Mouse (Mus musculus) midbrain, embryonic 11.5 days (tissue): ENCODE measurements around the gene Jam3. TPM values are rescaled to one million over a fixed set of nuclear protein-coding genes. Genes with fewer than 3 reads are reported as not detected.

Experiments
- ATAC-seq: fragments of 200-750 bp; cut with Nextera tagmentation; 2 replicates; pipeline ENCODE4 v1.8.0; 2017; ENCODE audit warnings: moderate TSS enrichment, moderate library complexity; ENCODE audit not compliant: low FRiP score
- DNase-seq: peaks from one replicate; pipeline ENCODE4 v3.0.0; 2015; ENCODE audit warnings: low spot score; ENCODE audit errors: missing footprints
- H3K27ac ChIP-seq: fragments of 300-500 bp; sonication (generic); 2 replicates; pipeline ENCODE4 v1.5.1; 2014; ENCODE audit warnings: low read depth, low read length
- H3K27me3 ChIP-seq: fragments of 300-500 bp; sonication (generic); 2 replicates; pipeline ENCODE4 v1.6.1; 2014; ENCODE audit warnings: mild to moderate bottlenecking, low read length, moderate library complexity, mixed read lengths; ENCODE audit not compliant: control insufficient read depth, insufficient read depth
- H3K36me3 ChIP-seq: fragments of 300-500 bp; sonication (generic); 2 replicates; pipeline ENCODE4 v1.6.1; 2014; ENCODE audit warnings: mild to moderate bottlenecking, low read length, moderate library complexity, mixed read lengths; ENCODE audit not compliant: control insufficient read depth, insufficient read depth
- H3K4me1 ChIP-seq: fragments of 300-500 bp; sonication (generic); 2 replicates; pipeline ENCODE4 v1.6.1; 2014; ENCODE audit warnings: low read length; ENCODE audit not compliant: control insufficient read depth, insufficient read depth
- H3K4me2 ChIP-seq: fragments of 300-500 bp; sonication (generic); 2 replicates; pipeline ENCODE4 v1.6.1; 2014; ENCODE audit warnings: mild to moderate bottlenecking, moderate library complexity
- H3K4me3 ChIP-seq: fragments of 300-500 bp; sonication (generic); 2 replicates; pipeline ENCODE4 v1.5.1; 2014; ENCODE audit warnings: low read depth, low read length
- H3K9ac ChIP-seq: fragments of 300-500 bp; sonication (generic); 2 replicates; pipeline ENCODE4 v1.6.1; 2014; ENCODE audit warnings: low read length
- H3K9me3 ChIP-seq: fragments of 300-500 bp; sonication (generic); 2 replicates; pipeline ENCODE4 v1.6.1; 2016; ENCODE audit warnings: low read length; ENCODE audit not compliant: control insufficient read depth
- WGBS: fragments of 180-500 bp; shearing (Covaris S2); extraction: QIAGEN DNeasy Blood & Tissue Kit; methylation state at CpG from one replicate; pipeline ENCODE4 v1.1.7; 2014; 5-methylcytosine and 5-hydroxymethylcytosine counted together
- polyA plus RNA-seq: library from polyadenylated mRNA; unstranded; fragments of >200 nt; fragmentation: Nextera tagmentation; extraction: Ambion mirVana; gene quantifications from 2 replicates; pipeline ENCODE4 v1.2.1, GENCODE M21; 2014

The Jam3 gene
- polyA plus RNA-seq, 1 experiment from 2014 or later, result 171 TPM

GRCm38 (mm10) chr9:27121254-27121653, 34.0 kb downstream of the Jam3 start:
- Histone ChIP-seq H3K9ac (no peak overlapping the region), H3K36me3 (no peaks in the 10 kb centered on the region), H3K9me3 (no peaks in the 10 kb centered on the region), H3K4me3 (no peak overlapping the region), H3K4me2 (no peak overlapping the region), H3K4me1 (no peaks in the 10 kb centered on the region; the same call in 1 of the 2 replicates), H3K27me3 (no peaks in the 10 kb centered on the region), H3K27ac (no peak overlapping the region)
- DNase-seq, result no peak
- ATAC-seq, result no peak
- whole genome bisulfite sequencing, result 91% methylated on average over 9 of the region's 9 CpGs

GRCm38 (mm10) chr9:27111756-27112155, 43.5 kb downstream of the Jam3 start:
- no peak for DNase-seq
- no peak for ATAC-seq
- H3K4me3 ChIP-seq, result no peak overlapping the region
- no peaks in the 10 kb centered on the region; the same call in 1 of the 2 replicates for H3K36me3 ChIP-seq
- WGBS, result 94% methylated on average over 3 of the region's 3 CpGs
- H3K4me1 ChIP-seq, result no peaks in the 10 kb centered on the region
- H3K27ac ChIP-seq, result no peak overlapping the region
- H3K27me3 ChIP-seq, result no peaks in the 10 kb centered on the region
- no peak overlapping the region for H3K9ac ChIP-seq
- H3K9me3 ChIP-seq, result no peaks in the 10 kb centered on the region
- H3K4me2 ChIP-seq, result no peak overlapping the region

GRCm38 (mm10) chr9:27110681-27111080, 44.5 kb downstream of the Jam3 start:
- DNase-seq (no peak), ATAC-seq (no peak)
- H3K36me3 ChIP-seq, result no peaks in the 10 kb centered on the region; the same call in 1 of the 2 replicates
- no peak overlapping the region for H3K4me2 ChIP-seq
- H3K4me1 ChIP-seq, result no peaks in the 10 kb centered on the region
- WGBS, result 85% methylated on average over 5 of the region's 5 CpGs
- no peaks in the 10 kb centered on the region for H3K9me3 ChIP-seq
- H3K27ac ChIP-seq, result no peak overlapping the region
- no peaks in the 10 kb centered on the region for H3K27me3 ChIP-seq
- H3K4me3 ChIP-seq, result no peak overlapping the region
- H3K9ac ChIP-seq, result no peak overlapping the region

GRCm38 (mm10) chr9:27109533-27110514, 45.4 kb downstream of the Jam3 start:
- DNase-seq (no peak), ATAC-seq (no peak)
- peak overlapping the region; percentile 16; the same call in 1 of the 2 replicates for H3K9ac ChIP-seq
- no peaks in the 10 kb centered on the region for H3K9me3 ChIP-seq
- H3K27ac ChIP-seq, result no peak overlapping the region; the same call in 1 of the 2 replicates
- WGBS, result 83% methylated on average over 22 of the region's 22 CpGs
- H3K4me1 ChIP-seq, result no peaks in the 10 kb centered on the region
- no peaks in the 10 kb centered on the region; the same call in 1 of the 2 replicates for H3K36me3 ChIP-seq
- no peak overlapping the region for H3K4me2 ChIP-seq
- H3K27me3 ChIP-seq, result no peaks in the 10 kb centered on the region
- H3K4me3 ChIP-seq, result no peak overlapping the region

GRCm38 (mm10) chr9:27108451-27108850, 46.8 kb downstream of the Jam3 start:
- Histone ChIP-seq H3K36me3 (peaks cover 11% of the 10 kb centered on the region; the same call in 1 of the 2 replicates), H3K9me3 (no peaks in the 10 kb centered on the region), H3K4me2 (no peak overlapping the region), H3K27ac (no peak overlapping the region), H3K9ac (no peak overlapping the region), H3K27me3 (no peaks in the 10 kb centered on the region), H3K4me3 (no peak overlapping the region), H3K4me1 (no peaks in the 10 kb centered on the region)
- WGBS, result 92% methylated on average over 4 of the region's 4 CpGs
- ATAC-seq, result no peak
- no peak for DNase-seq

GRCm38 (mm10) chr9:27106081-27106480, 49.1 kb downstream of the Jam3 start:
- peak; percentile 49 for ATAC-seq
- 55% methylated on average over 1 of the region's 1 CpGs for WGBS

GRCm38 (mm10) chr9:27101466-27101865, 53.8 kb downstream of the Jam3 start:
- DNase-seq (no peak), ATAC-seq (no peak)
- 91% methylated on average over 6 of the region's 6 CpGs for WGBS
- H3K9ac ChIP-seq, result no peak overlapping the region
- H3K4me2 ChIP-seq, result no peak overlapping the region
- no peaks in the 10 kb centered on the region for H3K27me3 ChIP-seq
- H3K4me3 ChIP-seq, result no peak overlapping the region
- H3K9me3 ChIP-seq, result no peaks in the 10 kb centered on the region
- H3K27ac ChIP-seq, result no peak overlapping the region
- H3K4me1 ChIP-seq, result no peaks in the 10 kb centered on the region
- peaks cover 30% of the 10 kb centered on the region; the same call in 1 of the 2 replicates for H3K36me3 ChIP-seq

More at GRCm38 (mm10) chr9:27106081-27106480, 49.1 kb downstream of the Jam3 start:
- Histone ChIP-seq H3K4me1 (no peaks in the 10 kb centered on the region), H3K9me3 (no peaks in the 10 kb centered on the region), H3K27ac (no peak overlapping the region), H3K9ac (no peak overlapping the region), H3K4me2 (no peak overlapping the region), H3K4me3 (no peak overlapping the region), H3K36me3 (peaks cover 24% of the 10 kb centered on the region; the same call in 1 of the 2 replicates), H3K27me3 (no peaks in the 10 kb centered on the region)
- peak; percentile 89 for DNase-seq

- no peak overlapping the region for H3K4me2 ChIP-seq
- H3K36me3 ChIP-seq, result peaks cover 32% of the 10 kb centered on the region
Observed at GRCm38 (mm10) chr9:27099474-27099873, 55.7 kb downstream of the Jam3 start.

GRCm38 (mm10) chr9:27098557-27098956, 56.7 kb downstream of the Jam3 start:
- Histone ChIP-seq H3K4me3 (no peak overlapping the region), H3K27me3 (no peaks in the 10 kb centered on the region), H3K36me3 (peaks cover 26% of the 10 kb centered on the region), H3K9me3 (no peaks in the 10 kb centered on the region), H3K9ac (no peak overlapping the region), H3K4me1 (no peaks in the 10 kb centered on the region), H3K4me2 (no peak overlapping the region), H3K27ac (no peak overlapping the region)
- DNase-seq (no peak), ATAC-seq (no peak)
- 91% methylated on average over 8 of the region's 8 CpGs for WGBS

More at GRCm38 (mm10) chr9:27099474-27099873, 55.7 kb downstream of the Jam3 start:
- no peaks in the 10 kb centered on the region for H3K27me3 ChIP-seq
- 89% methylated on average over 4 of the region's 4 CpGs for WGBS
- no peaks in the 10 kb centered on the region for H3K9me3 ChIP-seq
- H3K4me3 ChIP-seq, result no peak overlapping the region
- no peak overlapping the region for H3K27ac ChIP-seq
- H3K9ac ChIP-seq, result no peak overlapping the region
- H3K4me1 ChIP-seq, result no peaks in the 10 kb centered on the region
- no peak for ATAC-seq
- DNase-seq, result no peak
